Mouse (Mus musculus): ENCODE results near the gene Nr5a2.

DNA sequence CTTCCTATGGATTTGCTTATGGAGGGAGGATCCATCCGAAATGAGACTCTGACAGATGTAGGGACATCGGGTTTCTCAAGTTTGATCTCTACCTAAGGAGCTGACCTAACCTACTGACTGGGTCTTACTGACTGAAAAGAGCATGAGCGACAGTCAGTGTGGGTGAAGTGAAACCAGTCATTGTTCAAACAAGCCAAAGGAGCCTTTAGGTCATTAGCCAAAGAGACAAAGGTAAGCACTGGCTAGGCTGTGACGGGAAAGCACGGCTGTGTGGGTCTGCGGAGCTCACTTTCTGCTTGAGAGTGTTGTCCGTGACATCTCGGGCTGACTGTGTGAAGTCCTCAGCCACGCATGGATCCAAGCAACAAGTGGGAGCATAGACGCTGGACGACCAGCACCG is 50.1 kb downstream of the Nr5a2 start:
- no peak for TF ChIP-seq TAL1 (conservative IDR thresholded peaks at IDR 0.05; ENCODE audit: low read depth, low read length)
- TF ChIP-seq CTCF (IDR thresholded peaks at IDR 0.05; ENCODE audit: low read depth, low read length), result no peak
- no peak for TF ChIP-seq GATA1 (IDR thresholded peaks at IDR 0.05; ENCODE audit: borderline replicate concordance, low read length)
- TF ChIP-seq POLR2AphosphoS5 (IDR thresholded peaks at IDR 0.05; ENCODE audit: insufficient replicate concordance, low read depth, low read length), result no peak
- TF ChIP-seq GATA2 (IDR thresholded peaks at IDR 0.05; ENCODE audit: borderline replicate concordance, low read depth, low read length), result no peak
